Mouse (Mus musculus) megakaryocyte progenitor cell, adult 5-6 weeks (primary cell): ENCODE data around the gene Dnttip1. TPM values are rescaled to one million over a fixed set of nuclear protein-coding genes. Genes with fewer than 3 reads are reported as not detected.

ENCODE experiments used
- ATAC-seq: replicated peaks from 2 replicates; pipeline ENCODE4 v1.8.0; 2016; ENCODE audit warnings: mild to moderate bottlenecking, moderate TSS enrichment, inconsistent platforms; ENCODE audit not compliant: poor library complexity
- total RNA-seq, 2 experiments: library from RNA; stranded (forward) in 1 of 2; stranded (reverse) in 1 of 2; fragments of 157-497, 149-512 nt in 1 of 2; fragments of 200-1000 nt in 1 of 2; gene quantifications; 2 replicates each; pipeline versions ENCODE4 v1.2.3 to v1.2.4; 2015 to 2017

The Dnttip1 gene
- total RNA-seq, 2 experiments from 2014 or later: 31.3 to 32.0 TPM

GRCm38 (mm10) chr2:164752454-164752853, 6.7 kb downstream of the Dnttip1 start:
- ATAC-seq: no peak

DNA sequence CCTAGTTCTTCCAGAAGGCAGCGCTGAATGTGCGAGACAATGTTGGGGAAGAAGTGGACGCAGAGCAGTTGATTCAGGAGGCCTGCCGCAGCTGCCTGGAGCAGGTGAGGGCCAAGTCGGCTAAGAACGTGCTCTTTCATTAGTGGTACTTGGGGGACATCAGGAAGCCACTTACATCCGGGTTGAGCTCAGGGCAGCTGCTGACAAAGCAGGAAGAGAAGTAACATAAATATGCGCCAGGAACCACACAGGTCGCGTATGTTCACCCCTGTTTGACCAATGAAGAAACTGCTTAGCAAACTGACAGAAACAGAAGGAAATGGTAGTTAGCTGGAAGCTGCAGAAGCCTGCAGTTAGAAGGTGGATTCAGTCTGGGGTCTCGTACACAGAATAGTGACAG, 8.3 kb downstream of the Dnttip1 start:
- ATAC-seq: peak; percentile 76

- no peak for ATAC-seq
Measured at GRCm38 (mm10) chr2:164754800-164755199, 9.0 kb downstream of the Dnttip1 start.

- no peak for ATAC-seq
Measured at GRCm38 (mm10) chr2:164757841-164758240, 12.1 kb downstream of the Dnttip1 start.

DNA sequence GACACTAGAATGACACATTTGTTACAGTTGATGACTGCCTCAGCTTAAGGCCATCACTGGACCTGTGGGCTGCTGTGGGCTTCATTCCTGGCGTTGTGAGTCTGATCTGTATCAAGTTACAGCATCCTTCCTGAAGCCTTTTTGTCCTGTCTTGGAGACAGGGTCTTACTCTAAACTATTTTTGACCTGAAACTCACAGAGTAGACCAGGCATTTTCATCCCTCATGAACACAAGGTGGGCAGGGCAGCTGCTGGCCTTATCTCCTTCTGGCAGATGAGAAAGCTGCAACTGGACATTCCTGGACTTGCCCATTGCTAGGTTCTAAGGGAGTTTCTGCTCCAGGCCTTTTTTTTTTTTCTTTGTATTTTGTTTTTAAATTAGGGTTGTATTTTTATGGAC, 12.9 kb downstream of the Dnttip1 start:
- no peak for ATAC-seq

DNA sequence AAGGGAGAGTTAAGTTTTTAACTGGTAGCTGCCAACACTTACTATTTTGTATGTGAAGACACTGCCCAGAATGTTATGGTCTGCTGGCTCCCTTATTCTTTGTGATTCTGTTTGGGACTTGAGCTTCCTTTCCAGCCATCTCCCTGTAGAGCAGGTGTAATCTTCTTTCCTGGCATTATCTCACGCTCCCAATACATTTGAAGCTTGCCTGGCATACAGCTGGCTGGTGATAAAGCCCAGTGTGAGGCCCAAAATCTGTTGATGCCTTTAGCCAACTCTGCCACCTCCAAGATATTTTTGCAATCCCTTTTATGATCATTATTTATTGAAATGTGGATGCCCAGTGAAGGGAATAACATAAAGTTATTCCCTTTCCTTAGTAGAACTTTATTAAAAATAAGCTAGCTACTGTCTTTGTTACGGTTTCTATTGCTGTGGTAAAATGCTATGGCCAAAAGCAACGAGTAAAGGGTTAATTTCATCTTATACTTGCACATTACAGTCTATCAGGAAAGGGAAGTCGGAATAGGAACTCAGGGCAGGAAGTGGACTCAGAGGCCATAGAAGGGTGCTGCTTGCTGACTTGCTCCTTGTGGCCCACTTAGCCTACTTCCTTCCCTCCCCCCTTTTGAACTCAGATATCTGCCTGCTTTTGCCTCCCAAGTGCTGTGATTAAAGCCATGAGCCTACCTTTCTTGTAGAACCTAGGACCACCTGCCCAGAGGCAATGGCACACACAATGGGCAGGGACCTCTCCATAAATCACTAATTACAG, 14.5 kb downstream of the Dnttip1 start:
- ATAC-seq: peak; percentile 66

GRCm38 (mm10) chr2:164761502-164761901, 15.7 kb downstream of the Dnttip1 start:
- ATAC-seq: peak; percentile 83

DNA sequence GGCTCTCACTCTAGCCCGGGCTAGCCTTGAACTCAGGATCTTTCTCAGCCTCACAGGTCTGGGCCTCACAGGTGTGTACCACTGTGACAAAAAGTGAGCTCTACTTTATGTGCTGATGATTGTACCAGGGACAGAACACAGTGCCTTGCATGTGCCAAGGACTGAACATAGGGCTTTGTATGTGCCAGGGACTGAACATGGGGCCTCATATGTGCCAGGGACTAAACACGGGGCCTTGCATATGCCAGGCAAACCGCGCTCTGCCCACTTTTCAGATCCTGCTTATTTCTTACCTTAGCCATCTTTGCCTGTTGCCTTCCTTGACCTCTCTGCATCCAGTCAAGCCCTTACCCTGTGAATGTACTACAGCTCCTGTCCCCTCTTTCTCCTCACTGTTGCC, 16.2 kb downstream of the Dnttip1 start:
- ATAC-seq: 0 out of 2 replicates have a peak, but pooled peaks have one; percentile 2

DNA sequence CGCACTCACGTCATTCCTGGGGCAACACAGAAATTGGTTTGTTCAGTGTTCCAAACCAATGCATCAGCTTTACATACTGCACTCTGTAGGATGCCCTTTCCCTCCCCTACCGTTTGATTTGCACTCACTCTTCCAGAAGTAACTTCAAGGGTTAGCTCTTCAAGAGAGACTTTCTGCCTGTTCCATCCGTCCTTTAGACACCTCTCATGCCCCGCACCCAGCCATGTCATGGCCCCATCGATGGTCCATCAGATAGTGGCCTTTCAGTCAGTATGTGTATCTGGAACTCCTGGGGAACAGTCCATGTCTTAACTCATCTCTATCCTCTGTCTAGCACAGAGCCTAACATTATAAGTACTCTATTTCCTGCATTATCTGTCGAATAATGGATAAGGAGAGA, 16.8 kb downstream of the Dnttip1 start:
- no peak for ATAC-seq

- ATAC-seq: no peak
Measured at GRCm38 (mm10) chr2:164765841-164766240, 20.1 kb downstream of the Dnttip1 start.

- ATAC-seq: no peak
Measured at GRCm38 (mm10) chr2:164767812-164768540, 22.2 kb downstream of the Dnttip1 start.

DNA sequence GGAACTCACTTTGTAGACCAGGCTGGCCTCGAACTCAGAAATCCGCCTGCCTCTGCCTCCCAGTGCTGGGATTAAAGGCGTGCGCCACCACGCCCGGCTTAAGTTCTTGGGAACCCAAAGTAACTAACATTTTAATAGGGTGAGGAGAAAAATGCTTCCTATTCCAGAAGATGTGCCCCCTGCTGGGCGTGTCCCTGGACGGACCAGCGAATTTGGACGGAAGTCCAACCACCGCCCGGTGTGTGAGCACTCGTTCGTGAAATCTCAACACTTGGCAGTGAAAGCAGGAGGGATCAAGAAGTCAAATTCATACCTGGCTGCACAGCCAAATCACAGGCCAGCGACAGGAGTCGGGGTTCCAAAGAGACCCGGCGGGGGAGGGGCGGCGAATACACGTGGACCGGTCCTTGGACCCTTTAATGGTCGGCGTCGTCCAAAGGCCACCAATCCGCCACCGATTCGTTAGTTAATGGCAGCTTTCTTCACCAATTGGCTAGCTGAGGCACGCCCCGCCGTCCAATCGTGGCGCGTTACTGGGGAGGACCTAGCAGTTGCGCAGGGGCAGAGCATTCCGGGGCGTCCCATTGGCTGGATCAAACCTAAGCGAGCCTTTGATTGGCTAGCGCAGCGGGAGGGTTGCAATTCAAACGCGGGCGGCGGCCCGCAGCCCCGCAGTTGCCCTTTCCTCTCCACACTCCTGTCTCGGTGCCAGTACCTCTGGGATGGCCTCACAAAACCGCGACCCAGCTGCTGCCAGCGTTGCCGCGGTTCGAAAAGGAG, 23.7 kb downstream of the Dnttip1 start, which contains the start of gene Ube2c:
Ube2c (plus strand) TSS at position 641 of the 780 bp plus-strand sequence.
- peak; percentile 95 for ATAC-seq

- ATAC-seq: no peak
Measured at GRCm38 (mm10) chr2:164770279-164770678, 24.5 kb downstream of the Dnttip1 start.

GRCm38 (mm10) chr2:164771123-164771522, 25.3 kb downstream of the Dnttip1 start:
- no peak for ATAC-seq

DNA sequence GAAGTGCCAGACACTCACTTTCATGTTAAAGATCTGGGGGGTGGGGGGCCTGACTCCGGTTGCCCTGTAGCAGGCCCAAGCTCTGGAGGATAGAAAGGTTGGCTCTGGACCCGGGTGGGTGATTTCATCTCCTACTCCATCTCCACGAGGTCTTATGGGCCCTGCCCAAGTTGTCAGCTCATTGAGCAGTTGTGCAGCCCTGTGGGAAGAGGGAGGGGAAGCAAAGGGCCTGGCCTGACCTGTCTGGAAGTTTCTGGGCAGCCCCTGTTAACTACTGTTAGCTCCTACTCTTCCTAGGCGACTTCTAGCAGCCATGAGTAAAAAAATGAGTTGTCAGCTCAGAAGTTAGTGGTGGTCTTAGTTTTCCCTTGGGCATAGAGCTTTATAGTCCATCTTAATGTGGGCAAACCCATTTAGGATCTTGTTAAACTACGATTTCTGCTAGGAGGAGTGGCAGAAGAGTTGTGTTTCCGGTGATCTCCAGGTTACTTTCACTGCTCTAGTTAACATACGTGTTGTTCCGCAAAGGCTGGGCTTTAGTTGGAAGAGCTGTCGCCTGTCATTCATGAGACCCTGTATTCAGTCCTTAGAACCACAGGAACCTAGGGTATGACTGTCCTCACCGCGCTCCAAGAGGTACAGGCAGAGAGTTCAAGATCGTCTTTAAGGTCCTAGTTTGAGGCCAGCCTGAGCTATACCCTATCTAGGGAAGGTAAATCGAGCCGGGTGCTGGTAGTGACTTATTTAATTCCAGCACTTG, 27.6 kb downstream of the Dnttip1 start:
- no peak for ATAC-seq

GRCm38 (mm10) chr2:164773989-164774364, 28.2 kb downstream of the Dnttip1 start:
- ATAC-seq: peak; percentile 40

DNA sequence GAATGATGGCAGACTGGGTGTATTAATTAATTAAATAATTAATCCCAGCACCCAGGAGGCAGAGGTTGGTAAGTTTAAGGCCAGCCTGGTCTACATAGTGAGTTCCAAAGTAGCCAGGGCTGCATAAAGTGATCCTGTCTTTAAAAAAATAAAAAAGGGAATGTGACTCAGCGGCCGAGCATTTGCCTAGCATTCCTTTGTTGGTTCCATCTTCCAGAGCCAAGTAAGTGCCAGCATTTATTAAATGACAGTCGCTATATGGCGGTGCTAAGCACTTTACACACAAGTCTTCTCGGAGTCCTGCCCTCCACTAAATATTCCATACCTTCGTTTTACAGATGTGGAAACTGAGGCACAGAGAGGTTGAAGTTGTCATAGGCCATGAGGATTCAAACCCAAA, 30.3 kb downstream of the Dnttip1 start:
- ATAC-seq: no peak

DNA sequence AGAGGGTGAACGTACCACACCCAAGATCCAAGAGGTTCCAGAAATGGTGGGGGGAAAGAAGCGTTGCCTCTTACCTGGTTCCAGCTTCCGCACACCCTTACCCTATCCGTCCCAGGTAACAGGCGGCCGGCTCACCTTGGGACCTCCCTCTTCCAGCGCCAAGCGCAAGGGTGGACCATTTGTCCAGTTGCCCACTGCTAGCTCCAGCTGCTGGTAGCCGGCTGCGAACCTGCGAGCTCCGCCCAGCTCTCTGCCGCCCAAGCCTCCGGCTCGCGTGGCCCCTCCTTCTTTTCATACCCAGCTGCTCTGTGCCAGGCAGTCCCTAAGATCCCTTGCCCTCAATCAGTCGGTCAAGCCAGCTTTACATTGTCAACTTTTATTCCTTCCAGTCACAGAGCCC, 31.0 kb downstream of the Dnttip1 start:
- no peak for ATAC-seq

DNA sequence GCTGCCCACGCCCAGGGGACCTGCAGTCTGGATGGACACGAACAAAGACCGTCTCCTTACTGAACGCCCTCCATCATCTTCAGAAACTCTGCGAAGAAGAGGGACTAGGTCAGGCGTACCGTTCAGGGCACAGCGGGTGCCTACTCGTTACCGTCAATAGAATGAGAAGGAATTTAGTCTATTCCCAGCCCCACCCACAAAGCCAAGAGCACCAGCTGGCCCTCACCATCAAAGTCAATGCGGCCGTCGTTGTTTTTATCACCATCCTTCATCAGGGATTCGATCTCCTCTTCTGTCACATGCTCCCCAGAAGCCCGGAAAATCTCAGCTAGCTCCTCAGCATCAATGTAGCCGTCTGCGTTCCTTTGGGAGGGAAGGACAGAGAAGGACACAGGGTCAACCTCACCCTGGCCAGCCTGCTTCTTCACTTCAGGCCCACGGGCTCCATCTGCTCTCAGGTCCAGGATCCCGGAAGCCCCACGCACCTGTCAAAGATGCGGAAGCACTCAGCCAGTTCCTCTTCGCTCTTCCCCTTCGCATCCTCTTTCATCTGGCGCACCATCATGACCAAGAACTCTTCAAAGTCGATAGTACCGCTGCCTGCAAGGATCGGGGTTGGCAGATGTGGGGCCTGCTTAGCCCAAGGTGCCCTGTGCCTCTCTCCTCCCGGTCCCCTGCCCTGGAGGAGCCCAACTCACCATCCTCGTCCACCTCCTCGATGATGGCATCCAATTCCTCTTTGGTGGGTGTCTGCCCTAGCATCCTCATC, 31.6 kb downstream of the Dnttip1 start:
- no peak for ATAC-seq

- no peak for ATAC-seq
Measured at GRCm38 (mm10) chr2:164778015-164778287, 32.2 kb downstream of the Dnttip1 start.
